Mouse (Mus musculus) kidney, embryonic 14.5 days (tissue): ENCODE data around the gene Gm6525. TPM values are rescaled to one million over a fixed set of nuclear protein-coding genes. Genes with fewer than 3 reads are reported as not detected.

Experiments
- ATAC-seq: fragments of 200-750 bp; cut with Nextera tagmentation; 2 replicates; pipeline ENCODE4 v1.8.0; 2017; ENCODE audit warnings: moderate number of reproducible peaks, mild to moderate bottlenecking, moderate TSS enrichment, moderate library complexity; ENCODE audit not compliant: low FRiP score, low TSS enrichment
- H3K27ac ChIP-seq: fragments of 300-500 bp; sonication (generic); 2 replicates; pipeline ENCODE4 v1.5.1; 2014; ENCODE audit warnings: low read depth, mild to moderate bottlenecking, low read length, moderate library complexity, mixed read lengths
- H3K27me3 ChIP-seq: fragments of 300-500 bp; sonication (generic); 2 replicates; pipeline ENCODE4 v1.6.1; 2014; ENCODE audit warnings: mild to moderate bottlenecking, low read length; ENCODE audit not compliant: control insufficient read depth, insufficient read depth
- H3K36me3 ChIP-seq: fragments of 300-500 bp; sonication (generic); 2 replicates; pipeline ENCODE4 v1.6.1; 2014; ENCODE audit warnings: low read length, mixed read lengths; ENCODE audit not compliant: control insufficient read depth, insufficient read depth
- H3K4me1 ChIP-seq: fragments of 300-500 bp; sonication (generic); 2 replicates; pipeline ENCODE4 v1.6.1; 2014; ENCODE audit warnings: low read length, mixed read lengths; ENCODE audit not compliant: control insufficient read depth, insufficient read depth
- H3K4me2 ChIP-seq: fragments of 300-500 bp; sonication (generic); replicated peaks from 2 replicates; pipeline ENCODE4 v1.6.1; 2014; ENCODE audit warnings: low read depth, mild to moderate bottlenecking, low read length
- H3K4me3 ChIP-seq: fragments of 300-500 bp; sonication (generic); 2 replicates; pipeline ENCODE4 v1.5.1; 2014; ENCODE audit warnings: mild to moderate bottlenecking, low read length
- H3K9ac ChIP-seq: fragments of 300-500 bp; sonication (generic); 2 replicates; pipeline ENCODE4 v1.6.1; 2014; ENCODE audit warnings: low read depth, mild to moderate bottlenecking, low read length, moderate library complexity
- H3K9me3 ChIP-seq: fragments of 300-500 bp; sonication (generic); 2 replicates; pipeline ENCODE4 v1.6.1; 2016; ENCODE audit warnings: low read length; ENCODE audit not compliant: control insufficient read depth
- WGBS: fragments of 180-500 bp; shearing (Covaris S2); extraction: QIAGEN DNeasy Blood & Tissue Kit; methylation state at CpG from one replicate; pipeline ENCODE4 v1.1.7; 2014; 5-methylcytosine and 5-hydroxymethylcytosine counted together
- polyA plus RNA-seq: library from polyadenylated mRNA; unstranded; fragments of >200 nt; fragmentation: Nextera tagmentation; extraction: Ambion mirVana; gene quantifications from 2 replicates; pipeline ENCODE4 v1.2.1, GENCODE M21; 2014

Gene Gm6525
- 0.44 and 1.1 TPM in 2 replicates for polyA plus RNA-seq

DNA sequence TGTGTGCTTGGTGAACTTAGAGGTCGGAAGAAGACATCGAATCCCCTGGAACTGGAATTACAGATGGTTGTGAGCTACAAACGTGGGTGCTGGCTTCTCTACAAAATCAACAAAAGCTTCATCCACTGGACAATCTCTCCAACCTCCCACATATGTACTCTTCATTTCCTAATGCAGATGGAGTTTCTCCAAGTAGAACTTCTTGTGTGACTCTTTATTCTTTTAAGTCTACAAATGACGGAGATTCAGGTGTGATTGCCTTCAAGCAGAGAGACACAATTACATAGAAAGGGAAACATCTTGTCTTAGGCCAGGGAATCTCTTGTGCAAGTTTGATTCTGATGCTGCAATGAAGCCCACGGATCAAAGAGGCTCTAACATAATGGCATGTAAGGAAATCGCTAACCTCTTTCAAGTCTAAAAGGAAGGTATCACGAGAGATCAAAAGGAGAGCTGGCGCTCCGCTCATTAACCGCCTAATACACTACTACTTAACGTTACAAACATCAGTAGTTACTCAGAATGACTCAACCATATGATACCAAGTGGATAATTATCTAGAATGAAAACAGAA lies at the start of gene Gm6525:
Gene Gm6525, plus strand, starts transcription at position 524 of the 574 bp plus-strand sequence.
- no peak within 1 kb of the TSS for H3K4me3 ChIP-seq
- WGBS: 57% methylated on average over 11 of the region's 11 CpGs
- no peaks in the 10 kb centered on the region for H3K9me3 ChIP-seq
- H3K4me2 ChIP-seq: no peak within 1 kb of the TSS
- H3K27ac ChIP-seq: no peak within 1 kb of the TSS
- ATAC-seq: no peak
- no peaks in the 10 kb centered on the region for H3K27me3 ChIP-seq
- H3K4me1 ChIP-seq: no peaks in the 10 kb centered on the region
- peaks cover 6% of the 10 kb centered on the region; the same call in 1 of the 2 replicates for H3K36me3 ChIP-seq
- no peak within 1 kb of the TSS for H3K9ac ChIP-seq

DNA sequence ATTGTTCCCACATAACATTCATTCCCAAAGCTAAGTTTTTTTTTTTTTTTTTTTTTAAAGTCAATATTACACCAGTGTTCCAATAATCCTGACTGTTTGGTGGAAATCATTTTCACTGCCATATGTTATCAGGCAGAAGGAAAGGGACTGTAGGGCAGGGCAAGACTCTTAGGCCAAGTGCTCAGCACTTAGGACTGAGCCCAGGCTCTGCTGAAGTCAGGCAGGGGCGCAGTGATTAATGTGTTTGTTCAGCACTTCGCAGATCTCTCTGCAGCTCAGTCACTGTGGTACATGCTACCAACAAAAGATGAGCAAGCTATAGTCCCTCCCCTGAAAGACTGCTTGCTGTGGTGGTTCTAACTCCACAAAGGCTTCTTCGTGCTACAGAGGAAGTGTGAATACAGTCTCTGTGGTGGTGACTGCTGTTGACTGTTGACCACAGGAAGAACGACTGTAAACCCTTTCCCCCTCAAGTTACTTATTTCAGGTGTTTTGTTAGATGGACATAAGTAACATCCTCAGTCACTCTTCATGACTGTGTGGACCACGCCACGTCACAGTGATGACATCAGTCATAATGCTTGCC lies 48.1 kb upstream of the Gm6525 start:
- Histone ChIP-seq H3K4me3 (no peak overlapping the region), H3K4me1 (peaks cover 7% of the 10 kb centered on the region; the same call in 1 of the 2 replicates), H3K27me3 (no peaks in the 10 kb centered on the region), H3K27ac (no peak overlapping the region), H3K9me3 (no peaks in the 10 kb centered on the region), H3K36me3 (no peaks in the 10 kb centered on the region), H3K9ac (no peak overlapping the region), H3K4me2 (no peak overlapping the region)
- WGBS: 67% methylated on average over 6 of the region's 6 CpGs
- ATAC-seq: no peak

DNA sequence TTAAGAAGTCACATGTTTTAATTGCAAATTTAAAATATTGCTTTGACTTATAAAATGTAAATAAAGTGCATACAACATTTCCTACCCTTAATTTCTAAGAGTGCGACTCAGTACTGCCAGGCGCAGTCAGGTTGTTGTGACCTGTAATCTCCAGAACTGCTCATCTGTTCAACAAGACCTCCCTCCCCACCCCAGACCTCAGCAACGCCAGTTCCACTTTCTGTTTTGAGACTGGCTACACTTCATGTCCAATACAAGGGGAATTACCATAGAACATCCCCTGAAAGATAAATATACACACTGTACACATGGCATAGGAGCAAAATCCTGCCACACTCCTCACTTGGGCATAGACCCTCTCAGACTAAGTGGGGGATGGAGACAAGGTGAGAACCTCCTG lies 47.2 kb upstream of the Gm6525 start:
- Histone ChIP-seq H3K27me3 (no peaks in the 10 kb centered on the region), H3K27ac (no peak overlapping the region), H3K4me2 (no peak overlapping the region), H3K36me3 (no peaks in the 10 kb centered on the region), H3K9ac (no peak overlapping the region), H3K4me1 (peaks cover 7% of the 10 kb centered on the region; the same call in 1 of the 2 replicates), H3K9me3 (no peaks in the 10 kb centered on the region), H3K4me3 (no peak overlapping the region)
- 89% methylated on average over 3 of the region's 3 CpGs for WGBS
- ATAC-seq: no peak

GRCm38 (mm10) chr3:84127431-84127830 lies 46.5 kb upstream of the Gm6525 start:
- 67% methylated on average over 2 of the region's 2 CpGs for WGBS
- no peak overlapping the region for H3K27ac ChIP-seq

DNA sequence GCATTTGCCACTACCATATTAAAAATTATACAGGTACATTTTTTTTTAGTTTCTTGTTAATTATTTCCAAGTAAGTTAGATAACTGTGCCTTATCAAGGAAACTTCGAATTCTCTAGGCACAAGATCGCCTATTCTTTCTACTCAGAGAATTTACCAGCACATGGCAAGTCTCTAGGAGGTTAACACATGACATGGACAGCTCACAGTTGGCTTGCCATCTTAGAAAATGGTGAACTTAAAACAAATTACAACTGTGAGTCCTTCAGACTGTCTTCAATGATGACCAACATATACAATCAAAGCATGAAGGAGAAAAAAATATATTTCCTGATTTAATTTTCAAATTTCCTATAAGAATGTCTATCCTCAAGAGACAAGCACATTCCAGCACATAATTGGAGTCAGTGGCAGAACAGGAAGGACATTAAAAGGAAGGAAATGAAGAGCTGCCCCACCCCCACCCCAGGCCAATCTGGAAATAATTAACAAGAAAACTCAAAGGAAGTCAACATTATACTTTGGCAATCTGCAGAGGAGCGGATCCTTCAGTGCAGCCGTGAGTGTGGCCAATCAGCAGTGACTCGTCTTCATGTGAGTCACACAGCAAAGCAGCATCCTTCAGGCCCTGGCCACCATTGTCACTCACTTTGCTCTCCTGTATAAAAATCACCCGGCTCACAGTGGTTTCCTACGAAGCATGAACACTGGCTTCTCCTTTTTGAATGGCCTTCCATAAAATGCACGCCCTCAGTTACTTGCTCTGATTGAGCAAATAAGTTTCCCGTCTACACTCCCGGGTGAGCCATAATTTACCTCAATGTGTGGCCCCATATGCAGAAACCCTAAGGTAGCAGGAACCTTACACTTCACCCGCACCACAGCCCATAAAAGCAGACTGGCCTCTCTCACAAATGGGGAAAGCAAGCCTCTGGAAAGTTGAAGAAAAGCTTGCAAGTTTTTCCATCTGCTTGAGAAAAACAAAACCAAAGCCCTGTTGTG lies 44.7 kb upstream of the Gm6525 start:
- ATAC-seq: peak; percentile 62; the same call in 1 of the 2 replicates
- WGBS: 26% methylated on average over 11 of the region's 11 CpGs
- Histone ChIP-seq H3K4me2 (no peak overlapping the region), H3K9me3 (no peaks in the 10 kb centered on the region), H3K4me1 (peaks cover 7% of the 10 kb centered on the region; the same call in 1 of the 2 replicates), H3K36me3 (no peaks in the 10 kb centered on the region), H3K9ac (no peak overlapping the region), H3K27me3 (no peaks in the 10 kb centered on the region), H3K4me3 (no peak overlapping the region), H3K27ac (peak overlapping the region; percentile 62; the same call in 1 of the 2 replicates)

More at GRCm38 (mm10) chr3:84127431-84127830, 46.5 kb upstream of the Gm6525 start:
- ATAC-seq: no peak
- Histone ChIP-seq H3K4me1 (peaks cover 7% of the 10 kb centered on the region; the same call in 1 of the 2 replicates), H3K4me2 (no peak overlapping the region), H3K36me3 (no peaks in the 10 kb centered on the region), H3K9ac (no peak overlapping the region), H3K27me3 (no peaks in the 10 kb centered on the region), H3K9me3 (no peaks in the 10 kb centered on the region), H3K4me3 (no peak overlapping the region)

GRCm38 (mm10) chr3:84130776-84131175 lies 43.1 kb upstream of the Gm6525 start:
- WGBS: 73% methylated on average over 5 of the region's 5 CpGs
- H3K36me3 ChIP-seq: no peaks in the 10 kb centered on the region
- H3K9me3 ChIP-seq: no peaks in the 10 kb centered on the region
- ATAC-seq: no peak
- no peak overlapping the region for H3K9ac ChIP-seq
- peaks cover 7% of the 10 kb centered on the region; the same call in 1 of the 2 replicates for H3K4me1 ChIP-seq
- H3K4me2 ChIP-seq: no peak overlapping the region
- no peaks in the 10 kb centered on the region for H3K27me3 ChIP-seq
- H3K4me3 ChIP-seq: no peak overlapping the region
- no peak overlapping the region for H3K27ac ChIP-seq

DNA sequence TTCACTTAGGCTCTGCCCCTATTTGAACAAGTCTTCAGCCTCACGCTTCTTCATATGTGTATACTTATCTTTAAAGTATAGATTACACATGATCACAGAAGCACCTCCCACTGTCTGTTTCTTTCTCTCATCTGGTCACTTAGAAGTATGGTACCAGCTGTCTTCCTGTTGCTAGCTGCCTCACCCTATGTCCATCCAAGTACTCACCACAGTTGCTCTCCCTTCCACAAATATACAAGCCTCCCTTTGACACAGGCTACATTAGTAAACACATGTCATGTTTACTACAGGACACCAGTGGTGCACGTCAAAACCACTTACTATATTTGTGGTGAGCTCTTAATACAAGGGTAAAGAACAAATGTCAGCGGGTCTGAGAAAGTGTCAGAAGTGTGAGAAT lies 42.5 kb upstream of the Gm6525 start:
- H3K9me3 ChIP-seq: no peaks in the 10 kb centered on the region
- no peak overlapping the region for H3K27ac ChIP-seq
- WGBS: 86% methylated on average over 3 of the region's 3 CpGs
- H3K4me2 ChIP-seq: no peak overlapping the region
- no peak overlapping the region for H3K4me3 ChIP-seq
- ATAC-seq: no peak
- no peak overlapping the region for H3K9ac ChIP-seq
- H3K4me1 ChIP-seq: peaks cover 7% of the 10 kb centered on the region; the same call in 1 of the 2 replicates
- no peaks in the 10 kb centered on the region for H3K36me3 ChIP-seq
- no peaks in the 10 kb centered on the region for H3K27me3 ChIP-seq

GRCm38 (mm10) chr3:84135387-84135786 lies 38.5 kb upstream of the Gm6525 start:
- no peak overlapping the region for H3K27ac ChIP-seq

More at GRCm38 (mm10) chr3:84135387-84135786, 38.5 kb upstream of the Gm6525 start:
- Histone ChIP-seq H3K4me3 (no peak overlapping the region), H3K36me3 (no peaks in the 10 kb centered on the region), H3K4me2 (0 out of 2 replicates have a peak overlapping the region, but pooled peaks have one; percentile 4), H3K27me3 (no peaks in the 10 kb centered on the region), H3K9ac (no peak overlapping the region), H3K9me3 (no peaks in the 10 kb centered on the region), H3K4me1 (no peaks in the 10 kb centered on the region)
- 35% methylated on average over 9 of the region's 9 CpGs for WGBS
- peak; percentile 69; the same call in 1 of the 2 replicates for ATAC-seq
